Mouse (Mus musculus) hindbrain, embryonic 16.5 days (tissue): ENCODE measurements around the gene Cip2a. TPM values are rescaled to one million over a fixed set of nuclear protein-coding genes. Genes with fewer than 3 reads are reported as not detected.

Experiments used
- ATAC-seq: fragments of 200-750 bp; cut with Nextera tagmentation; 2 replicates; pipeline ENCODE4 v1.8.0; 2017; ENCODE audit warnings: moderate TSS enrichment, moderate library complexity
- H3K27ac ChIP-seq: fragments of 300-500 bp; sonication (generic); 2 replicates; pipeline ENCODE4 v1.5.1; 2014; ENCODE audit warnings: low read depth, mild to moderate bottlenecking, control low read depth, low read length, moderate library complexity
- H3K27me3 ChIP-seq: fragments of 300-500 bp; sonication (generic); replicated peaks from 2 replicates; pipeline ENCODE4 v1.6.1; 2014; ENCODE audit warnings: low read length; ENCODE audit not compliant: control insufficient read depth, insufficient read depth
- H3K36me3 ChIP-seq: fragments of 300-500 bp; sonication (generic); 2 replicates; pipeline ENCODE4 v1.6.1; 2014; ENCODE audit warnings: mild to moderate bottlenecking, low read length, moderate library complexity, mixed read lengths; ENCODE audit not compliant: control insufficient read depth, insufficient read depth
- H3K4me1 ChIP-seq: fragments of 300-500 bp; sonication (generic); 2 replicates; pipeline ENCODE4 v1.6.1; 2014; ENCODE audit warnings: low read depth, low read length; ENCODE audit not compliant: control insufficient read depth, insufficient read depth
- H3K4me2 ChIP-seq: fragments of 300-500 bp; sonication (generic); 2 replicates; pipeline ENCODE4 v1.6.1; 2014; ENCODE audit warnings: mild to moderate bottlenecking, low read length, control low read depth, moderate library complexity
- H3K4me3 ChIP-seq: fragments of 300-500 bp; sonication (generic); 2 replicates; pipeline ENCODE4 v1.5.1; 2014; ENCODE audit warnings: mild to moderate bottlenecking, low read length, control low read depth, moderate library complexity
- H3K9ac ChIP-seq: fragments of 300-500 bp; sonication (generic); 2 replicates; pipeline ENCODE4 v1.6.1; 2014; ENCODE audit warnings: low read depth, mild to moderate bottlenecking, control low read depth, low read length, moderate library complexity
- H3K9me3 ChIP-seq: fragments of 300-500 bp; sonication (generic); 2 replicates; pipeline ENCODE4 v1.6.1; 2014; ENCODE audit warnings: mild to moderate bottlenecking, low read length, moderate library complexity; ENCODE audit not compliant: control insufficient read depth
- whole genome bisulfite sequencing: fragments of 180-500 bp; shearing (Covaris S2); extraction: QIAGEN DNeasy Blood & Tissue Kit; methylation state at CpG from one replicate; pipeline ENCODE4 v1.1.7; 2014; 5-methylcytosine and 5-hydroxymethylcytosine counted together
- polyA plus RNA-seq: library from polyadenylated mRNA; unstranded; fragments of >200 nt; fragmentation: Nextera tagmentation; extraction: Ambion mirVana; gene quantifications from 2 replicates; pipeline ENCODE4 v1.2.1, GENCODE M21; 2015

The Cip2a gene
- polyA plus RNA-seq, 1 experiment from 2014 or later: 6.0 TPM

- no peak for ATAC-seq
- Histone ChIP-seq H3K4me2 (no peak overlapping the region), H3K9me3 (no peaks in the 10 kb centered on the region), H3K4me3 (no peak overlapping the region), H3K27ac (no peak overlapping the region), H3K36me3 (no peaks in the 10 kb centered on the region), H3K9ac (no peak overlapping the region), H3K4me1 (no peaks in the 10 kb centered on the region), H3K27me3 (no peaks in the 10 kb centered on the region)
- 94% methylated on average over 5 of the region's 5 CpGs for WGBS
Measured at GRCm38 (mm10) chr16:49004151-49004550, 10.2 kb downstream of the Cip2a start.

GRCm38 (mm10) chr16:49016620-49017332 lies 22.8 kb downstream of the Cip2a start:
- Histone ChIP-seq H3K36me3 (no peaks in the 10 kb centered on the region), H3K27me3 (no peaks in the 10 kb centered on the region), H3K9me3 (no peaks in the 10 kb centered on the region), H3K27ac (no peak overlapping the region), H3K4me2 (no peak overlapping the region), H3K4me1 (no peaks in the 10 kb centered on the region), H3K9ac (no peak overlapping the region), H3K4me3 (no peak overlapping the region)
- peak; percentile 63; the same call in 1 of the 2 replicates for ATAC-seq
- WGBS: 65% methylated on average over 5 of the region's 5 CpGs

GRCm38 (mm10) chr16:49035852-49036251 lies 41.9 kb downstream of the Cip2a start:
- H3K4me3 ChIP-seq: no peak overlapping the region
- no peaks in the 10 kb centered on the region for H3K36me3 ChIP-seq
- H3K27me3 ChIP-seq: no peaks in the 10 kb centered on the region
- no peaks in the 10 kb centered on the region for H3K9me3 ChIP-seq
- no peak overlapping the region for H3K4me2 ChIP-seq
- peak; percentile 56; the same call in 1 of the 2 replicates for ATAC-seq
- H3K4me1 ChIP-seq: no peaks in the 10 kb centered on the region
- no peak overlapping the region for H3K27ac ChIP-seq
- H3K9ac ChIP-seq: no peak overlapping the region
- 66% methylated on average over 4 of the region's 4 CpGs for whole genome bisulfite sequencing

GRCm38 (mm10) chr16:49037771-49038170 lies 43.8 kb downstream of the Cip2a start:
- H3K9me3 ChIP-seq: no peaks in the 10 kb centered on the region
- H3K4me3 ChIP-seq: no peak overlapping the region
- no peak overlapping the region for H3K9ac ChIP-seq
- H3K27ac ChIP-seq: no peak overlapping the region
- no peak overlapping the region for H3K4me2 ChIP-seq
- ATAC-seq: no peak
- no peaks in the 10 kb centered on the region for H3K36me3 ChIP-seq
- 87% methylated on average over 4 of the region's 4 CpGs for WGBS
- no peaks in the 10 kb centered on the region for H3K27me3 ChIP-seq
- H3K4me1 ChIP-seq: no peaks in the 10 kb centered on the region

- no peaks in the 10 kb centered on the region for H3K36me3 ChIP-seq
- WGBS: 81% methylated on average over 3 of the region's 3 CpGs
- H3K27me3 ChIP-seq: no peaks in the 10 kb centered on the region
- ATAC-seq: no peak
- H3K27ac ChIP-seq: no peak overlapping the region
- no peak overlapping the region for H3K4me2 ChIP-seq
- H3K9me3 ChIP-seq: no peaks in the 10 kb centered on the region
- H3K4me1 ChIP-seq: no peaks in the 10 kb centered on the region
- no peak overlapping the region for H3K4me3 ChIP-seq
- H3K9ac ChIP-seq: no peak overlapping the region
Measured at GRCm38 (mm10) chr16:49040554-49041221, 46.7 kb downstream of the Cip2a start.

- ATAC-seq: no peak
- no peaks in the 10 kb centered on the region for H3K27me3 ChIP-seq
- H3K27ac ChIP-seq: no peak overlapping the region
- no peaks in the 10 kb centered on the region for H3K36me3 ChIP-seq
- H3K4me3 ChIP-seq: no peak overlapping the region
- no peaks in the 10 kb centered on the region for H3K9me3 ChIP-seq
- no peak overlapping the region for H3K4me2 ChIP-seq
- no peak overlapping the region for H3K9ac ChIP-seq
- no peaks in the 10 kb centered on the region for H3K4me1 ChIP-seq
Measured at GRCm38 (mm10) chr16:49049214-49049613, 55.2 kb downstream of the Cip2a start.

GRCm38 (mm10) chr16:49057186-49057585 lies 63.2 kb downstream of the Cip2a start, which contains the start of gene Myh15:
Gene Myh15 (plus strand): TSS chr16:49057486.
- Histone ChIP-seq H3K4me2 (no peak within 1 kb of the TSS), H3K4me3 (no peak within 1 kb of the TSS), H3K27me3 (no peaks in the 10 kb centered on the region), H3K27ac (no peak within 1 kb of the TSS), H3K9me3 (no peaks in the 10 kb centered on the region), H3K4me1 (no peaks in the 10 kb centered on the region), H3K36me3 (no peaks in the 10 kb centered on the region), H3K9ac (no peak within 1 kb of the TSS)
- 100% methylated on average over 1 of the region's 1 CpGs for WGBS
- ATAC-seq: no peak

Other genes with a start within 250 kb of the Cip2a start
- gene Trat1, start 222.2 kb upstream of the Cip2a start, polyA plus RNA-seq: 0.09 and 0.17 TPM in 2 replicates
- not detected in 2 replicates for gene Retnlb, start 177.3 kb upstream of the Cip2a start, polyA plus RNA-seq
- not detected in 2 replicates for gene Retnla, start 151.6 kb upstream of the Cip2a start, polyA plus RNA-seq
- gene Retnlg, start 121.6 kb upstream of the Cip2a start, polyA plus RNA-seq: 0.56 TPM in 1 of 2 replicates, not detected in the other
- gene Dzip3, start within 50 bp of the Cip2a start, polyA plus RNA-seq: 53.5 and 55.2 TPM in 2 replicates
- 0.09 and 0.10 TPM in 2 replicates for gene Myh15, start 63.3 kb downstream of the Cip2a start, polyA plus RNA-seq